Mouse (Mus musculus) C2C12 (cell line): Measurements from ENCODE around the gene Krt36.

Source experiments
- CEBPB ChIP-seq: IDR thresholded peaks from one replicate; pipeline ENCODE4 v1.6.1; 2011; ENCODE audit warnings: low read depth, mild to moderate bottlenecking, control low read depth, moderate library complexity
- CTCF ChIP-seq: IDR thresholded peaks from one replicate; pipeline ENCODE4 v1.5.1; 2011; ENCODE audit not compliant: control insufficient read depth, insufficient read depth, insufficient read length
- MAX ChIP-seq: IDR thresholded peaks from one replicate; pipeline ENCODE4 v1.6.1; 2011; ENCODE audit warnings: mild to moderate bottlenecking, control low read depth
- MYOD1 ChIP-seq: IDR thresholded peaks from one replicate; pipeline ENCODE4 v1.6.1; 2011; ENCODE audit warnings: low read depth; ENCODE audit not compliant: control insufficient read depth, insufficient read length
- MYOG ChIP-seq: IDR thresholded peaks from one replicate; pipeline ENCODE4 v1.6.1; 2011; ENCODE audit not compliant: control insufficient read depth, insufficient read length; ENCODE audit errors: extremely low read depth
- USF1 ChIP-seq: IDR thresholded peaks from one replicate; pipeline ENCODE4 v1.6.1; 2011; ENCODE audit warnings: low read depth, mild to moderate bottlenecking, control low read depth, moderate library complexity

DNA sequence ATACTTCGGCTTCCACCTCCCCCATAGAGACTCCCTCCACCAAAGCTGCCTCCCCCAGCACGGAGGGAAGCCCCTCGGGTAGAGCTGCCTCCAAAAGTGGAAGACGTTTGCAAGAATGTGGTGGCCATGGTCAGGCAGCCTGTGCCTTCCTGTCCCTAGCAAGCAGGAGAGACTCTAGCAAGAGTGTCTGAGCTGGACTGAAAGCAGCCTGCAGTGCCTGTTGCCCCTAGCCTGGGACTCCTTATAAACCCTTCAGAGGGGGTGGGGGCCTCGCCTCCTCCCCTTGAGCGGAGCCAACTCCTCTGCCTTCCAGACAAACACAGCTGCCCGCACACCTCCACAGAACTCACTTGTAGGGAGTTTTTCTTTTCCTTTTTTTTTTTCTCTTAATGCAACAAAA lies 30.3 kb upstream of the Krt36 start, which contains the start of gene Krt15:
- TF ChIP-seq CTCF (no peak), CEBPB (no peak), MAX (no peak), USF1 (no peak), MYOD1 (no peak), MYOG (no peak)
